Mouse (Mus musculus) intestine, postnatal 0 days (tissue): ENCODE results near the gene Sfxn1. TPM values are rescaled to one million over a fixed set of nuclear protein-coding genes. Genes with fewer than 3 reads are reported as not detected.

ENCODE experiments used
- ATAC-seq: fragments of 200-750 bp; cut with Nextera tagmentation; 2 replicates; pipeline ENCODE4 v1.8.0; 2017; ENCODE audit warnings: mild to moderate bottlenecking, moderate TSS enrichment, moderate library complexity
- H3K27ac ChIP-seq: fragments of 300-500 bp; sonication (generic); 2 replicates; pipeline ENCODE4 v1.5.1; 2014; ENCODE audit warnings: mild to moderate bottlenecking, low read depth, low read length, moderate library complexity
- H3K27me3 ChIP-seq: fragments of 300-500 bp; sonication (generic); replicated peaks from 2 replicates; pipeline ENCODE4 v1.6.1; 2014; ENCODE audit warnings: low read length, mixed read lengths; ENCODE audit not compliant: control insufficient read depth, insufficient read depth
- H3K36me3 ChIP-seq: fragments of 300-500 bp; sonication (generic); 2 replicates; pipeline ENCODE4 v1.6.1; 2014; ENCODE audit warnings: mild to moderate bottlenecking, moderate library complexity; ENCODE audit not compliant: control insufficient read depth, insufficient read depth
- H3K4me1 ChIP-seq: fragments of 300-500 bp; sonication (generic); replicated peaks from 2 replicates; pipeline ENCODE4 v1.6.1; 2014; ENCODE audit warnings: antibody characterized with exemption, low read length, mixed read lengths; ENCODE audit not compliant: control insufficient read depth, insufficient read depth
- H3K4me2 ChIP-seq: fragments of 300-500 bp; sonication (generic); replicated peaks from 2 replicates; pipeline ENCODE4 v1.6.1; 2014; ENCODE audit warnings: low read depth, mild to moderate bottlenecking, moderate library complexity
- H3K4me3 ChIP-seq: fragments of 300-500 bp; sonication (generic); 2 replicates; pipeline ENCODE4 v1.5.1; 2014; ENCODE audit warnings: low read depth, low read length
- H3K9ac ChIP-seq: fragments of 300-500 bp; sonication (generic); 2 replicates; pipeline ENCODE4 v1.6.1; 2014; ENCODE audit warnings: mild to moderate bottlenecking, low read depth, low read length
- H3K9me3 ChIP-seq: fragments of 300-500 bp; sonication (generic); 2 replicates; pipeline ENCODE4 v1.6.1; 2016; ENCODE audit warnings: mixed run types; ENCODE audit not compliant: control insufficient read depth
- CTCF ChIP-seq: sonication (generic); IDR thresholded peaks from 2 replicates; pipeline ENCODE4 v1.5.1; 2016; ENCODE audit warnings: low read depth, mild to moderate bottlenecking, control low read depth, antibody characterized with exemption, moderate library complexity
- WGBS: fragments of 180-500 bp; shearing (Covaris S2); extraction: QIAGEN DNeasy Blood & Tissue Kit; methylation state at CpG from one replicate; pipeline ENCODE4 v1.1.7; 2014; 5-methylcytosine and 5-hydroxymethylcytosine counted together
- polyA plus RNA-seq: library from polyadenylated mRNA; unstranded; fragments of >200 nt; fragmentation: Nextera tagmentation; extraction: Ambion mirVana; gene quantifications from 2 replicates; pipeline ENCODE4 v1.2.1, GENCODE M21; 2015

The Sfxn1 gene
- polyA plus RNA-seq, 1 experiment from 2014 or later, result 49.1 TPM

GRCm38 (mm10) chr13:54115779-54116178 is 44.1 kb downstream of the Sfxn1 start:
- ATAC-seq, result no peak

GRCm38 (mm10) chr13:54118355-54118754 is 46.7 kb downstream of the Sfxn1 start:
- no peak for TF ChIP-seq CTCF
- 56% methylated on average over 5 of the region's 5 CpGs for WGBS
- H3K9ac ChIP-seq, result no peak overlapping the region
- no peak overlapping the region for H3K4me3 ChIP-seq
- H3K27ac ChIP-seq, result no peak overlapping the region
- no peaks in the 10 kb centered on the region for H3K27me3 ChIP-seq
- no peak for ATAC-seq
- H3K4me2 ChIP-seq, result no peak overlapping the region
- no peaks in the 10 kb centered on the region for H3K4me1 ChIP-seq
- no peaks in the 10 kb centered on the region for H3K36me3 ChIP-seq
- H3K9me3 ChIP-seq, result no peaks in the 10 kb centered on the region

More at GRCm38 (mm10) chr13:54115779-54116178, 44.1 kb downstream of the Sfxn1 start:
- H3K9me3 ChIP-seq, result no peaks in the 10 kb centered on the region
- TF ChIP-seq CTCF, result no peak
- WGBS, result 83% methylated on average over 6 of the region's 6 CpGs
- H3K27me3 ChIP-seq, result no peaks in the 10 kb centered on the region
- H3K9ac ChIP-seq, result no peak overlapping the region
- H3K4me3 ChIP-seq, result no peak overlapping the region
- H3K4me2 ChIP-seq, result no peak overlapping the region
- no peaks in the 10 kb centered on the region for H3K4me1 ChIP-seq
- H3K36me3 ChIP-seq, result no peaks in the 10 kb centered on the region
- no peak overlapping the region for H3K27ac ChIP-seq

- Histone ChIP-seq H3K9ac (no peak overlapping the region), H3K27ac (no peak overlapping the region), H3K27me3 (no peaks in the 10 kb centered on the region), H3K36me3 (no peaks in the 10 kb centered on the region), H3K4me3 (no peak overlapping the region), H3K4me2 (no peak overlapping the region), H3K9me3 (no peaks in the 10 kb centered on the region), H3K4me1 (no peaks in the 10 kb centered on the region)
- TF ChIP-seq CTCF, result no peak
- no peak for ATAC-seq
- 85% methylated on average over 9 of the region's 9 CpGs for WGBS
Observed at GRCm38 (mm10) chr13:54137756-54138410, 66.2 kb downstream of the Sfxn1 start.

- H3K27me3 ChIP-seq, result no peaks in the 10 kb centered on the region
- no peak for ATAC-seq
- H3K27ac ChIP-seq, result no peak overlapping the region
- H3K4me1 ChIP-seq, result no peaks in the 10 kb centered on the region
- WGBS, result 51% methylated on average over 5 of the region's 5 CpGs
- H3K4me3 ChIP-seq, result no peak overlapping the region
- no peak overlapping the region for H3K9ac ChIP-seq
- no peak overlapping the region for H3K4me2 ChIP-seq
- H3K36me3 ChIP-seq, result no peaks in the 10 kb centered on the region
- H3K9me3 ChIP-seq, result no peaks in the 10 kb centered on the region
- TF ChIP-seq CTCF, result no peak
Observed at GRCm38 (mm10) chr13:54143788-54144187, 72.1 kb downstream of the Sfxn1 start.

GRCm38 (mm10) chr13:54144624-54145023 is 73.0 kb downstream of the Sfxn1 start:
- 68% methylated on average over 5 of the region's 5 CpGs for WGBS

GRCm38 (mm10) chr13:54147328-54147727 is 75.7 kb downstream of the Sfxn1 start:
- Histone ChIP-seq H3K27me3 (no peaks in the 10 kb centered on the region), H3K9ac (no peak overlapping the region), H3K9me3 (no peaks in the 10 kb centered on the region), H3K4me3 (no peak overlapping the region), H3K4me1 (no peaks in the 10 kb centered on the region), H3K4me2 (no peak overlapping the region), H3K27ac (no peak overlapping the region), H3K36me3 (no peaks in the 10 kb centered on the region)
- peak; percentile 37 for TF ChIP-seq CTCF
- no peak for ATAC-seq
- WGBS, result 68% methylated on average over 1 of the region's 1 CpGs

More at GRCm38 (mm10) chr13:54144624-54145023, 73.0 kb downstream of the Sfxn1 start:
- no peak for TF ChIP-seq CTCF
- Histone ChIP-seq H3K36me3 (no peaks in the 10 kb centered on the region), H3K4me2 (no peak overlapping the region), H3K4me1 (no peaks in the 10 kb centered on the region), H3K9me3 (no peaks in the 10 kb centered on the region), H3K27me3 (no peaks in the 10 kb centered on the region), H3K9ac (no peak overlapping the region), H3K4me3 (no peak overlapping the region), H3K27ac (no peak overlapping the region)
- no peak for ATAC-seq
